Mouse (Mus musculus) gastrocnemius, postnatal 14 days (tissue): ENCODE measurements around the gene Ptafr. TPM values are rescaled to one million over a fixed set of nuclear protein-coding genes. Genes with fewer than 3 reads are reported as not detected.

ENCODE experiments used
- DNase-seq: peaks from one replicate; pipeline ENCODE4 v3.0.0; 2021; ENCODE audit warnings: mixed read lengths
- intact Hi-C: fragments of 180-260 bp; cut with DNase I; formaldehyde crosslinking; loops from one replicate; pipeline ENCODE4 v1.15.1; 2025; ENCODE audit warnings: low total_unique reads
- total RNA-seq, 2 experiments: library from RNA; stranded (reverse); gene quantifications; 2 replicates each; pipeline ENCODE4 v1.2.3; 2021

Gene Ptafr
- total RNA-seq, 2 experiments from 2014 or later: 0.91 to 1.6 TPM

- intact Hi-C loops: no loop called here
Observed at GRCm38 (mm10) chr4:132603468-132603867, 39.6 kb downstream of the Ptafr start.

GRCm38 (mm10) chr4:132605816-132606215, 41.9 kb downstream of the Ptafr start:
- intact Hi-C loops: no loop called here
- no peak for DNase-seq

More at GRCm38 (mm10) chr4:132603468-132603867, 39.6 kb downstream of the Ptafr start:
- no peak for DNase-seq

GRCm38 (mm10) chr4:132608147-132608546, 44.3 kb downstream of the Ptafr start:
- intact Hi-C loops: no loop called here
- no peak for DNase-seq

GRCm38 (mm10) chr4:132610301-132610984, 46.6 kb downstream of the Ptafr start:
- no peak for DNase-seq
- intact Hi-C loops: no loop called here

- DNase-seq: no peak
- intact Hi-C loops: no loop called here
Observed at GRCm38 (mm10) chr4:132611320-132611719, 47.5 kb downstream of the Ptafr start.

GRCm38 (mm10) chr4:132617873-132618272, 54.0 kb downstream of the Ptafr start:
- intact Hi-C loops: no loop called here
- DNase-seq: no peak

GRCm38 (mm10) chr4:132618850-132619375, 55.0 kb downstream of the Ptafr start:
- no peak for DNase-seq
- intact Hi-C loops: no loop called here

GRCm38 (mm10) chr4:132620134-132620533, 56.3 kb downstream of the Ptafr start:
- no peak for DNase-seq
- intact Hi-C loops: no loop called here

GRCm38 (mm10) chr4:132621287-132622068, 57.6 kb downstream of the Ptafr start:
- DNase-seq: no peak
- intact Hi-C loops: no loop called here

GRCm38 (mm10) chr4:132624034-132624657, 60.3 kb downstream of the Ptafr start:
- DNase-seq: no peak
- intact Hi-C loops: no loop called here

- DNase-seq: peak; percentile 54
- intact Hi-C loops: no loop called here
Observed at GRCm38 (mm10) chr4:132628830-132629229, 65.0 kb downstream of the Ptafr start.

Other genes starting within 250 kb of the Ptafr start
- gene Trnau1ap, start 234.5 kb upstream of the Ptafr start, total RNA-seq: 10 to 100 TPM; 12.9 to 13.9 TPM
- 1 to 10 TPM; 7.5 to 9.1 TPM for gene Rcc1, start 210.5 kb upstream of the Ptafr start, total RNA-seq
- 10 to 100 TPM; 13.2 to 13.3 TPM for gene Phactr4, start 141.6 kb upstream of the Ptafr start, total RNA-seq
- gene Med18, start 100.1 kb upstream of the Ptafr start, total RNA-seq: 1 to 10 TPM; 3.8 to 5.2 TPM
- 1 to 10 TPM; 2.2 to 2.4 TPM for gene Sesn2, start 53.6 kb upstream of the Ptafr start, total RNA-seq
- gene Atpif1, start 30.4 kb upstream of the Ptafr start, total RNA-seq: 10 to 100 TPM; 80.8 to 83.4 TPM
- gene Dnajc8, start 28.5 kb upstream of the Ptafr start, total RNA-seq: 10 to 100 TPM; 51.0 to 60.3 TPM
- gene Eya3, start 74.9 kb downstream of the Ptafr start, total RNA-seq: 10 to 100 TPM; 14.2 to 14.3 TPM
- gene Xkr8, start 168.5 kb downstream of the Ptafr start, total RNA-seq: 1 to 10 TPM; 1.6 to 1.9 TPM
- 1 to 10 TPM; 1.9 to 3.0 TPM for gene Smpdl3b, start 193.2 kb downstream of the Ptafr start, total RNA-seq
- 10 to 100 TPM; 14.1 to 14.9 TPM for gene Rpa2, start 204.3 kb downstream of the Ptafr start, total RNA-seq
- 1 to 10 TPM; 1.5 to 1.7 TPM for gene Themis2, start 232.3 kb downstream of the Ptafr start, total RNA-seq